Mouse (Mus musculus) midbrain, postnatal 0 days (tissue): ENCODE results near the gene Stk32c. TPM values are rescaled to one million over a fixed set of nuclear protein-coding genes. Genes with fewer than 3 reads are reported as not detected.

Source experiments
- ATAC-seq: fragments of 200-750 bp; cut with Nextera tagmentation; 2 replicates; pipeline ENCODE4 v1.8.0; 2017; ENCODE audit warnings: moderate number of reproducible peaks, mild to moderate bottlenecking, moderate TSS enrichment, moderate library complexity; ENCODE audit not compliant: low FRiP score
- DNase-seq: peaks from one replicate; pipeline ENCODE4 v3.0.0-alpha.2; 2015; ENCODE audit warnings: low spot score
- H3K27ac ChIP-seq: fragments of 300-500 bp; sonication (generic); 2 replicates; pipeline ENCODE4 v1.5.1; 2014; ENCODE audit warnings: low read depth, mild to moderate bottlenecking, low read length, mixed read lengths
- H3K27me3 ChIP-seq: fragments of 300-500 bp; sonication (generic); 2 replicates; pipeline ENCODE4 v1.6.1; 2014; ENCODE audit warnings: low read length, control low read depth, mixed read lengths; ENCODE audit not compliant: insufficient read depth
- H3K36me3 ChIP-seq: fragments of 300-500 bp; sonication (generic); 2 replicates; pipeline ENCODE4 v1.6.1; 2014; ENCODE audit warnings: low read length, control low read depth, mixed read lengths; ENCODE audit not compliant: insufficient read depth
- H3K4me1 ChIP-seq: fragments of 300-500 bp; sonication (generic); 2 replicates; pipeline ENCODE4 v1.6.1; 2014; ENCODE audit warnings: mild to moderate bottlenecking, control low read depth, antibody characterized with exemption, low read length, mixed read lengths; ENCODE audit not compliant: insufficient read depth
- H3K4me2 ChIP-seq: fragments of 300-500 bp; sonication (generic); 2 replicates; pipeline ENCODE4 v1.6.1; 2014; ENCODE audit warnings: low read depth, mild to moderate bottlenecking, low read length, mixed read lengths; ENCODE audit not compliant: poor library complexity, severe bottlenecking
- H3K4me3 ChIP-seq: fragments of 300-500 bp; sonication (generic); 2 replicates; pipeline ENCODE4 v1.5.1; 2014; ENCODE audit warnings: low read depth, mild to moderate bottlenecking, low read length, moderate library complexity
- H3K9ac ChIP-seq: fragments of 300-500 bp; sonication (generic); replicated peaks from 2 replicates; pipeline ENCODE4 v1.6.1; 2014; ENCODE audit warnings: mild to moderate bottlenecking, low read length, moderate library complexity, mixed read lengths; ENCODE audit not compliant: poor library complexity, severe bottlenecking
- H3K9me3 ChIP-seq: fragments of 300-500 bp; sonication (generic); 2 replicates; pipeline ENCODE4 v1.6.1; 2016; ENCODE audit warnings: low read length, control low read depth
- CTCF ChIP-seq: IDR thresholded peaks from 2 replicates; pipeline ENCODE4 v1.5.1; 2016; ENCODE audit warnings: antibody characterized with exemption, mild to moderate bottlenecking
- WGBS: fragments of 180-500 bp; shearing (Covaris S2); extraction: QIAGEN DNeasy Blood & Tissue Kit; methylation state at CpG from one replicate; pipeline ENCODE4 v1.1.7; 2014; 5-methylcytosine and 5-hydroxymethylcytosine counted together
- polyA plus RNA-seq: library from polyadenylated mRNA; unstranded; fragments of >200 nt; fragmentation: Nextera tagmentation; extraction: Ambion mirVana; gene quantifications from 2 replicates; pipeline ENCODE4 v1.2.1, GENCODE M21; 2015
- total RNA-seq: library from RNA; depleted of rRNA; stranded (reverse); fragments of >200 nt; gene quantifications from 2 replicates; pipeline ENCODE4 v1.2.3, GENCODE M21; 2014

The Stk32c gene
- total and polyA plus RNA-seq, 2 experiments from 2014 or later = 2.4 to 35.6 TPM

GRCm38 (mm10) chr7:139092676-139093075 lies 120.4 kb downstream of the Stk32c start:
- Histone ChIP-seq H3K4me1 (peaks cover 7% of the 10 kb centered on the region), H3K4me2 (no peak overlapping the region), H3K9ac (no peak overlapping the region), H3K36me3 (peaks cover 70% of the 10 kb centered on the region), H3K9me3 (no peaks in the 10 kb centered on the region), H3K4me3 (no peak overlapping the region), H3K27me3 (no peaks in the 10 kb centered on the region), H3K27ac (no peak overlapping the region)
- WGBS = 96% methylated on average over 5 of the region's 5 CpGs
- ATAC-seq (no peak), DNase-seq (no peak)
- no peak for TF ChIP-seq CTCF

- H3K27ac ChIP-seq = no peak overlapping the region
- H3K36me3 ChIP-seq = peaks cover 66% of the 10 kb centered on the region
- H3K4me1 ChIP-seq = peaks cover 14% of the 10 kb centered on the region
- no peak for TF ChIP-seq CTCF
- no peak overlapping the region for H3K9ac ChIP-seq
- no peaks in the 10 kb centered on the region for H3K9me3 ChIP-seq
- no peak overlapping the region for H3K4me2 ChIP-seq
- H3K27me3 ChIP-seq = no peaks in the 10 kb centered on the region
- WGBS = 90% methylated on average over 9 of the region's 9 CpGs
- DNase-seq = no peak
- ATAC-seq = no peak
- H3K4me3 ChIP-seq = no peak overlapping the region
Observed at GRCm38 (mm10) chr7:139091681-139092080, 121.4 kb downstream of the Stk32c start.

GRCm38 (mm10) chr7:139089892-139090874 lies 122.9 kb downstream of the Stk32c start:
- H3K9ac ChIP-seq = no peak overlapping the region
- no peaks in the 10 kb centered on the region for H3K9me3 ChIP-seq
- H3K4me1 ChIP-seq = peaks cover 14% of the 10 kb centered on the region
- 82% methylated on average over 12 of the region's 12 CpGs for WGBS
- peak; percentile 54 for DNase-seq
- H3K27ac ChIP-seq = no peak overlapping the region
- TF ChIP-seq CTCF = peak; percentile 29; the same call in 1 of the 2 replicates
- no peak overlapping the region for H3K4me2 ChIP-seq
- no peak for ATAC-seq
- H3K4me3 ChIP-seq = no peak overlapping the region
- H3K36me3 ChIP-seq = peaks cover 59% of the 10 kb centered on the region
- H3K27me3 ChIP-seq = no peaks in the 10 kb centered on the region

GRCm38 (mm10) chr7:139087801-139088200 lies 125.3 kb downstream of the Stk32c start:
- 0 out of 2 replicates have a peak overlapping the region, but pooled peaks have one; percentile 87 for H3K4me3 ChIP-seq
- WGBS = 52% methylated on average over 2 of the region's 2 CpGs
- ATAC-seq = 0 out of 2 replicates have a peak, but pooled peaks have one; percentile 24
- peaks cover 14% of the 10 kb centered on the region for H3K4me1 ChIP-seq
- peaks cover 38% of the 10 kb centered on the region for H3K36me3 ChIP-seq
- no peak overlapping the region for H3K27ac ChIP-seq
- H3K9ac ChIP-seq = peak overlapping the region; percentile 24; the same call in 1 of the 2 replicates
- H3K9me3 ChIP-seq = no peaks in the 10 kb centered on the region
- H3K4me2 ChIP-seq = peak overlapping the region; percentile 80
- peak; percentile 68 for DNase-seq
- H3K27me3 ChIP-seq = no peaks in the 10 kb centered on the region
- TF ChIP-seq CTCF = no peak

GRCm38 (mm10) chr7:139086195-139087158 lies 126.6 kb downstream of the Stk32c start:
- Histone ChIP-seq H3K9ac (peak overlapping the region; percentile 94), H3K27me3 (no peaks in the 10 kb centered on the region), H3K4me1 (peaks cover 14% of the 10 kb centered on the region), H3K4me3 (peak overlapping the region; percentile 87), H3K27ac (peak overlapping the region; percentile 87), H3K4me2 (peak overlapping the region; percentile 80), H3K36me3 (peaks cover 26% of the 10 kb centered on the region), H3K9me3 (no peaks in the 10 kb centered on the region)
- DNase-seq = no peak
- no peak for TF ChIP-seq CTCF
- under 1% methylated on average over 61 of the region's 61 CpGs for WGBS
- peak; percentile 50 for ATAC-seq
